Mouse (Mus musculus) intestine, postnatal 0 days (tissue): ENCODE measurements around the gene Cdc42se2. TPM values are rescaled to one million over a fixed set of nuclear protein-coding genes. Genes with fewer than 3 reads are reported as not detected.
A peak's percentile ranks its signal among the peaks of the same experiment; 100 is the strongest.

ENCODE experiments used
- ATAC-seq: fragments of 200-750 bp; cut with Nextera tagmentation; 2 replicates; pipeline ENCODE4 v1.8.0; 2017; ENCODE audit warnings: mild to moderate bottlenecking, moderate TSS enrichment, moderate library complexity
- H3K27ac ChIP-seq: fragments of 300-500 bp; sonication (generic); 2 replicates; pipeline ENCODE4 v1.5.1; 2014; ENCODE audit warnings: mild to moderate bottlenecking, low read depth, low read length, moderate library complexity
- H3K27me3 ChIP-seq: fragments of 300-500 bp; sonication (generic); replicated peaks from 2 replicates; pipeline ENCODE4 v1.6.1; 2014; ENCODE audit warnings: low read length, mixed read lengths; ENCODE audit not compliant: control insufficient read depth, insufficient read depth
- H3K36me3 ChIP-seq: fragments of 300-500 bp; sonication (generic); 2 replicates; pipeline ENCODE4 v1.6.1; 2014; ENCODE audit warnings: mild to moderate bottlenecking, moderate library complexity; ENCODE audit not compliant: control insufficient read depth, insufficient read depth
- H3K4me1 ChIP-seq: fragments of 300-500 bp; sonication (generic); replicated peaks from 2 replicates; pipeline ENCODE4 v1.6.1; 2014; ENCODE audit warnings: antibody characterized with exemption, low read length, mixed read lengths; ENCODE audit not compliant: control insufficient read depth, insufficient read depth
- H3K4me2 ChIP-seq: fragments of 300-500 bp; sonication (generic); replicated peaks from 2 replicates; pipeline ENCODE4 v1.6.1; 2014; ENCODE audit warnings: low read depth, mild to moderate bottlenecking, moderate library complexity
- H3K4me3 ChIP-seq: fragments of 300-500 bp; sonication (generic); 2 replicates; pipeline ENCODE4 v1.5.1; 2014; ENCODE audit warnings: low read depth, low read length
- H3K9ac ChIP-seq: fragments of 300-500 bp; sonication (generic); 2 replicates; pipeline ENCODE4 v1.6.1; 2014; ENCODE audit warnings: mild to moderate bottlenecking, low read depth, low read length
- H3K9me3 ChIP-seq: fragments of 300-500 bp; sonication (generic); 2 replicates; pipeline ENCODE4 v1.6.1; 2016; ENCODE audit warnings: mixed run types; ENCODE audit not compliant: control insufficient read depth
- CTCF ChIP-seq: sonication (generic); IDR thresholded peaks from 2 replicates; pipeline ENCODE4 v1.5.1; 2016; ENCODE audit warnings: low read depth, mild to moderate bottlenecking, control low read depth, antibody characterized with exemption, moderate library complexity
- WGBS: fragments of 180-500 bp; shearing (Covaris S2); extraction: QIAGEN DNeasy Blood & Tissue Kit; methylation state at CpG from one replicate; pipeline ENCODE4 v1.1.7; 2014; 5-methylcytosine and 5-hydroxymethylcytosine counted together
- polyA plus RNA-seq: library from polyadenylated mRNA; unstranded; fragments of >200 nt; fragmentation: Nextera tagmentation; extraction: Ambion mirVana; gene quantifications from 2 replicates; pipeline ENCODE4 v1.2.1, GENCODE M21; 2015

The Cdc42se2 gene
- polyA plus RNA-seq, 1 experiment from 2014 or later: 58.8 TPM

DNA sequence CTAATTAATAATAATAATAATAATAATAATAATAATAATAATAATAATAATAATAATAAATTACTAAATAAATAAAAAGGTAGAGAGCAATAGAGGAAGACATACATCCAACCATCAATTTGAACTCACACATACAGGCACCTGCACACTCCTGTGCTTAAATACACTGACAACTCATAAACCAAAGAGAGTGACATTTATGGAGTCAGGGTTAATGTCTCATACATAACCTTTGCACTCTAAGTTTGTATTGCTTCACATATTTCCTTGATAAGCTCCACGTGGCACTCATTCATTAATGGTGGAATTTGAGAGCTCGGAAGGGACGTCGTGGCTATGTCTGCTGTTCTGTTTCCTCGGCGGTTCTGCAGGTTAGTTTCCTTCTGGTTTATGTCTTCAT lies 15.1 kb upstream of the Cdc42se2 start:
- H3K27me3 ChIP-seq: no peaks in the 10 kb centered on the region
- TF ChIP-seq CTCF: no peak
- peak; percentile 76 for ATAC-seq
- peak overlapping the region; percentile 66 for H3K27ac ChIP-seq
- 0 out of 2 replicates have a peak overlapping the region, but pooled peaks have one; percentile 7 for H3K4me2 ChIP-seq
- WGBS: 18% methylated on average over 6 of the region's 6 CpGs
- H3K4me3 ChIP-seq: no peak overlapping the region
- no peaks in the 10 kb centered on the region for H3K9me3 ChIP-seq
- H3K4me1 ChIP-seq: 0 out of 2 replicates have a peak, but pooled peaks cover 4% of the 10 kb centered on the region
- H3K9ac ChIP-seq: no peak overlapping the region
- H3K36me3 ChIP-seq: no peaks in the 10 kb centered on the region

DNA sequence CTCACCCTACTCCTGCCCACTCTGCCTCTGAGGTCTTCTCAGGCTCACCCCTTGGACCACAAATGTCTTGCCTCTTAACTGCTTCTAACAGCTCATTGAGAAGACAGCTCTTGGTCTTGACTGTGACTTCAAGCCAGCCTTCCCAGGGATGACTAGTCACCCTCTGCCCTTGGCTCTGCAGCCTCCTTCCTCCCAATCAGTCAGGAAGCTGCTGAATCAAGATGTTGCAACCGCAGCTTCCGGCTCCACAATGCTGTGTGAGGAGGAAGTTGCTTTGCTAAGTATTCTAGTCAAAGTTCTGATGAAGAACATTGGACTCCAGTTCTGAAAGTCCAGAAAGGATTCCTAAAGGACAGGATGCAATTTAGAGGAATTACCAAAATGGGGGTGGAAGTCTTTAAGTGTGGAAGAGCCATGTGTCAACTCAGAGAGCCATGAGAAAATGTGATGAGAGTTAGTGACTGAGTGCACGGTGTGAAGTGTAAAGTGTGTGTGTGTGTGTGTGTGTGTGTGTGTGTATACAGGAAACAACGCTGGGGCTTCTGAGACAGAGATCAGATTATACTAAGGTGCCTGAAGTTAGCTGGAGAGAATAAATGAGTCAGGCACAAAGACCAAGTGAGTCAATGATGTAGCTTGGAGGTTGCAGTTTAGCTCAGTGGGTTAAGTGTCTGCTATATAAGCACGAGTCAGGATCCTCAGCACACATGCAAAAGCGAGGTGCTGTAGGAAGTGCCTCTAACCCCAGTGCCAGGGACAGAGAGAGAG lies 14.5 kb upstream of the Cdc42se2 start:
- H3K4me1 ChIP-seq: 0 out of 2 replicates have a peak, but pooled peaks cover under 1% of the 10 kb centered on the region
- H3K4me2 ChIP-seq: no peak overlapping the region; the same call in 1 of the 2 replicates
- TF ChIP-seq CTCF: no peak
- peak overlapping the region; percentile 22 for H3K27ac ChIP-seq
- no peak overlapping the region for H3K9ac ChIP-seq
- H3K27me3 ChIP-seq: no peaks in the 10 kb centered on the region
- H3K9me3 ChIP-seq: no peaks in the 10 kb centered on the region
- 28% methylated on average over 6 of the region's 6 CpGs for WGBS
- no peak overlapping the region for H3K4me3 ChIP-seq
- peak; percentile 77 for ATAC-seq
- H3K36me3 ChIP-seq: no peaks in the 10 kb centered on the region

DNA sequence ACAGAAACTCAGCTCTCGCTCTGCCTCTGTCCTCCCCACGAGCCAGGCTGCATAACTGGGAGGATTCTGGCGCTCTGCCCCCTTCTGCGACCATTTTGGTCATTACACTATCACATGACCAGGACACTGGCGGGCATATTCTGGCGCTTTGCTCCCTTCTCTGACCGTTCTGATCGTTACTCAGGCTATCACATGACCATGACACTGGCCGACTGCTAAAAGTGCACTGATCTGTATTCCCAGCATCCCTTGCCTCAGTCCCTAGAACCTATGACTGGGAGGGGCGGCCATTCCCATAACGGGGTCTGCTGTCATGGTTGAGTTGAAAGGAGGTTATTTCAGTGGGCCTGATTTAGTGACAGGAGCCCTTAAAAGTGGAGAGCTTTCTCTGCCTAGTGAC lies 9.1 kb upstream of the Cdc42se2 start:
- Histone ChIP-seq H3K4me2 (no peak overlapping the region), H3K9me3 (no peaks in the 10 kb centered on the region), H3K27ac (no peak overlapping the region), H3K27me3 (no peaks in the 10 kb centered on the region), H3K4me3 (no peak overlapping the region), H3K9ac (no peak overlapping the region), H3K36me3 (no peaks in the 10 kb centered on the region), H3K4me1 (no peaks in the 10 kb centered on the region)
- ATAC-seq: no peak
- no peak for TF ChIP-seq CTCF
- 85% methylated on average over 11 of the region's 11 CpGs for WGBS

DNA sequence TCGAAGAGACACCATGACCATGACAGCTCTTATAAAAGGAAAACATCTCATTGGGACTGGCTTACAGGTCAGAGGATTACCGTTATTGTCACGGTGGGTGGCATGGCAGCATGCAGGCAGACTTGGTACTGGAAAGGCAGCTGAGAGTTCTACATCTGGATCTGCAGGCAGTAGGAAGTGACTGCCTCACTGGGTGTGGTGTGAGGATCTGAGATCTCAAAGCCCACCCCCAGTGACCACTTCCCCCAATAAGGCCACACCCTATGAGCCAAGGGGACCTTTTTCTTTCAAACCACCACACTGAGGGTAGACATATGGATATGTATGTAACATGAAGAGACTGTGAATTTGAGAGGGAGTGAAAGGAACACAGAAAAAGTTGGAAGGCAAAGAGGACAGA lies 7.2 kb upstream of the Cdc42se2 start:
- Histone ChIP-seq H3K36me3 (no peaks in the 10 kb centered on the region), H3K27ac (no peak overlapping the region), H3K4me3 (no peak overlapping the region), H3K9me3 (no peaks in the 10 kb centered on the region), H3K4me1 (no peaks in the 10 kb centered on the region), H3K9ac (no peak overlapping the region), H3K27me3 (no peaks in the 10 kb centered on the region), H3K4me2 (no peak overlapping the region)
- TF ChIP-seq CTCF: no peak
- WGBS: 95% methylated on average over 3 of the region's 3 CpGs
- ATAC-seq: no peak

DNA sequence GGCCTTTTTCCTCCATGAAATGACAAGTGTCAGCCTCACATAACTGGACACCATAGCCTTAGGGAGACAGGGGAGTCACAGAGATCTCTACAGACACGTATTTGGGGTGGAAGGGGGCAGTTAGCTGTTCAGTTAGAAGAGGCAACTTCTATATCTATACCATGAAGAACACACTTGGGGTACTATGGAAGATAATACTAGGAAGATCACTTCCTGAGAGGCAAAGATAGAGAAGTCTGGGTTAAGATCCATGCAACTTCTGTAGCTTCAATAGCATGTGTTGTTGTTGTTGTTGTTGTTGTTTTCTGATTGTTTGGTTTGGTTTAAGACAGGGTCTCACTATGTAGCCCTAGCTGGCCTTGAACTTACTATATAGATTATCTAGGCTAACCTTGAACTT lies 5.7 kb upstream of the Cdc42se2 start:
- WGBS: 70% methylated on average over 1 of the region's 1 CpGs
- TF ChIP-seq CTCF: no peak

DNA sequence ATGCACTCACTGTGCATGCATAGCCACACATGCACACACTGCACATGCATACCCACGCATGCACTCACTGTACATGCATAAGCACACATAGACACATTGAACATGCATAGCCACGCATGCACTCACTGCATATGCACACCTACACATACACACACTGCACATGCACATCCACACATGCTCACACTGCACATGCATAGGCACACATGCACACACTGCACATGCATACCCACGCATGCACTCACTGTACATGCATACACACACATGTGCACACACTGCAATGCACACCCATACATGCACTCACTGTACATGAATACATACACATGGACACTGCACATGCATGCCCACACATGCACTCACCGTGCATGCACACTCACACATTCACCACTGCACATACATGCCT lies 4.0 kb upstream of the Cdc42se2 start:
- no peak overlapping the region for H3K9ac ChIP-seq
- ATAC-seq: no peak
- H3K4me1 ChIP-seq: 0 out of 2 replicates have a peak, but pooled peaks cover under 1% of the 10 kb centered on the region
- H3K9me3 ChIP-seq: no peaks in the 10 kb centered on the region
- no peak overlapping the region for H3K4me2 ChIP-seq
- H3K27me3 ChIP-seq: no peaks in the 10 kb centered on the region
- no peak overlapping the region for H3K4me3 ChIP-seq
- H3K36me3 ChIP-seq: no peaks in the 10 kb centered on the region
- no peak for TF ChIP-seq CTCF
- 96% methylated on average over 4 of the region's 4 CpGs for WGBS
- no peak overlapping the region for H3K27ac ChIP-seq

More for the DNA sequence above, 5.7 kb upstream of the Cdc42se2 start:
- H3K36me3 ChIP-seq: no peaks in the 10 kb centered on the region
- no peak overlapping the region for H3K4me2 ChIP-seq
- H3K9ac ChIP-seq: no peak overlapping the region
- no peak overlapping the region for H3K27ac ChIP-seq
- no peaks in the 10 kb centered on the region for H3K27me3 ChIP-seq
- H3K4me3 ChIP-seq: no peak overlapping the region
- no peak for ATAC-seq
- H3K4me1 ChIP-seq: no peaks in the 10 kb centered on the region
- H3K9me3 ChIP-seq: no peaks in the 10 kb centered on the region
